Mouse (Mus musculus): ENCODE results near the gene Platr17.

- TF ChIP-seq POLR2AphosphoS5 (IDR thresholded peaks at IDR 0.05; ENCODE audit: insufficient replicate concordance, low read depth, low read length) (no peak), CTCF (IDR thresholded peaks at IDR 0.05; ENCODE audit: low read depth, low read length) (no peak), GATA1 (IDR thresholded peaks at IDR 0.05; ENCODE audit: borderline replicate concordance, low read length) (no peak), TAL1 (conservative IDR thresholded peaks at IDR 0.05; ENCODE audit: low read depth, low read length) (no peak), GATA2 (IDR thresholded peaks at IDR 0.05; ENCODE audit: borderline replicate concordance, low read depth, low read length) (no peak)
Observed at GRCm38 (mm10) chr17:33953310-33953709, 48.4 kb downstream of the Platr17 start.
